Mouse (Mus musculus): Measurements from ENCODE around the gene Dbr1. TPM values are rescaled to one million over a fixed set of nuclear protein-coding genes. Genes with fewer than 3 reads are reported as not detected.
A peak's percentile ranks its signal among the peaks of the same experiment; 100 is the strongest.

The Dbr1 gene
- polyA plus RNA-seq, 1 experiment from 2014 or later, result 31.8 TPM

- no peaks in the 10 kb centered on the region for H3K9me3 ChIP-seq (replicated peaks)
- no peak for ATAC-seq
- no peak overlapping the region for H3K4me2 ChIP-seq
- H3K4me1 ChIP-seq, result no peaks in the 10 kb centered on the region
- no peaks in the 10 kb centered on the region for H3K36me3 ChIP-seq (ENCODE audit: poor library complexity, severe bottlenecking)
- H3K27ac ChIP-seq, result no peak overlapping the region
- H3K27me3 ChIP-seq, result no peaks in the 10 kb centered on the region
- no peak overlapping the region for H3K4me3 ChIP-seq
- no peak overlapping the region for H3K9ac ChIP-seq
- WGBS, result 73% methylated on average over 2 of the region's 2 CpGs
Measured at GRCm38 (mm10) chr9:99622966-99623365, 47.4 kb downstream of the Dbr1 start.

- Histone ChIP-seq H3K4me3 (no peak overlapping the region), H3K36me3 (ENCODE audit: poor library complexity, severe bottlenecking) (no peaks in the 10 kb centered on the region), H3K27ac (no peak overlapping the region), H3K4me1 (peaks cover 6% of the 10 kb centered on the region; the same call in 1 of the 2 replicates), H3K9ac (no peak overlapping the region), H3K27me3 (no peaks in the 10 kb centered on the region), H3K9me3 (replicated peaks) (no peaks in the 10 kb centered on the region), H3K4me2 (no peak overlapping the region)
- ATAC-seq, result no peak
- 85% methylated on average over 6 of the region's 6 CpGs for WGBS
Measured at GRCm38 (mm10) chr9:99624117-99624516, 48.5 kb downstream of the Dbr1 start.

- Histone ChIP-seq H3K4me1 (peaks cover 34% of the 10 kb centered on the region), H3K9ac (no peak overlapping the region), H3K4me2 (peak overlapping the region; percentile 81), H3K36me3 (ENCODE audit: poor library complexity, severe bottlenecking) (no peaks in the 10 kb centered on the region), H3K27me3 (no peaks in the 10 kb centered on the region), H3K9me3 (replicated peaks) (no peaks in the 10 kb centered on the region), H3K27ac (no peak overlapping the region), H3K4me3 (peak overlapping the region; percentile 64; the same call in 1 of the 2 replicates)
- ATAC-seq, result no peak
- 53% methylated on average over 4 of the region's 4 CpGs for WGBS
Measured at GRCm38 (mm10) chr9:99628581-99628980, 53.0 kb downstream of the Dbr1 start.

- H3K9me3 ChIP-seq (replicated peaks), result no peaks in the 10 kb centered on the region
- H3K4me1 ChIP-seq, result peaks cover 34% of the 10 kb centered on the region
- under 1% methylated on average over 44 of the region's 44 CpGs for WGBS
- peak within 1 kb of the TSS; percentile 64 for H3K4me3 ChIP-seq
- H3K4me2 ChIP-seq, result peak within 1 kb of the TSS; percentile 81
- H3K27me3 ChIP-seq, result no peaks in the 10 kb centered on the region
- H3K9ac ChIP-seq, result peak within 1 kb of the TSS; percentile 80
- peak; percentile 95 for ATAC-seq
- peak within 1 kb of the TSS; percentile 84 for H3K27ac ChIP-seq
- H3K36me3 ChIP-seq (ENCODE audit: poor library complexity, severe bottlenecking), result no peaks in the 10 kb centered on the region
Measured at GRCm38 (mm10) chr9:99629281-99630011, 53.8 kb downstream of the Dbr1 start, which contains the start of gene Dzip1l. Gene Dzip1l (plus strand): TSS chr9:99629496.

GRCm38 (mm10) chr9:99630071-99630470 lies 54.5 kb downstream of the Dbr1 start:
- no peaks in the 10 kb centered on the region for H3K27me3 ChIP-seq
- H3K36me3 ChIP-seq (ENCODE audit: poor library complexity, severe bottlenecking), result no peaks in the 10 kb centered on the region
- H3K4me1 ChIP-seq, result peaks cover 34% of the 10 kb centered on the region
- under 1% methylated on average over 11 of the region's 11 CpGs for WGBS
- peak overlapping the region; percentile 84 for H3K27ac ChIP-seq
- peak overlapping the region; percentile 81 for H3K4me2 ChIP-seq
- peak overlapping the region; percentile 80 for H3K9ac ChIP-seq
- H3K4me3 ChIP-seq, result peak overlapping the region; percentile 64
- H3K9me3 ChIP-seq (replicated peaks), result no peaks in the 10 kb centered on the region
- peak; percentile 40 for ATAC-seq

- peaks cover 1% of the 10 kb centered on the region for H3K36me3 ChIP-seq (ENCODE audit: poor library complexity, severe bottlenecking)
- peak overlapping the region; percentile 81 for H3K4me2 ChIP-seq
- 55% methylated on average over 9 of the region's 9 CpGs for WGBS
- peak overlapping the region; percentile 80 for H3K9ac ChIP-seq
- no peak for ATAC-seq
- H3K4me1 ChIP-seq, result peaks cover 34% of the 10 kb centered on the region
- no peaks in the 10 kb centered on the region for H3K9me3 ChIP-seq (replicated peaks)
- H3K27ac ChIP-seq, result 0 out of 2 replicates have a peak overlapping the region, but pooled peaks have one; percentile 84
- H3K4me3 ChIP-seq, result peak overlapping the region; percentile 64
- no peaks in the 10 kb centered on the region for H3K27me3 ChIP-seq
Measured at GRCm38 (mm10) chr9:99630528-99631125, 55.0 kb downstream of the Dbr1 start.

- ATAC-seq, result no peak
- Histone ChIP-seq H3K4me3 (no peak overlapping the region), H3K27ac (no peak overlapping the region), H3K9me3 (replicated peaks) (no peaks in the 10 kb centered on the region), H3K4me2 (peak overlapping the region; percentile 81), H3K27me3 (no peaks in the 10 kb centered on the region), H3K36me3 (ENCODE audit: poor library complexity, severe bottlenecking) (peaks cover 9% of the 10 kb centered on the region), H3K4me1 (peaks cover 34% of the 10 kb centered on the region), H3K9ac (no peak overlapping the region)
- 21% methylated on average over 2 of the region's 2 CpGs for WGBS
Measured at GRCm38 (mm10) chr9:99631781-99632180, 56.2 kb downstream of the Dbr1 start.

- Histone ChIP-seq H3K9ac (no peak overlapping the region), H3K27me3 (no peaks in the 10 kb centered on the region), H3K4me1 (peaks cover 34% of the 10 kb centered on the region), H3K27ac (no peak overlapping the region), H3K36me3 (ENCODE audit: poor library complexity, severe bottlenecking) (peaks cover 14% of the 10 kb centered on the region), H3K9me3 (replicated peaks) (no peaks in the 10 kb centered on the region), H3K4me2 (peak overlapping the region; percentile 81), H3K4me3 (no peak overlapping the region)
- 53% methylated on average over 8 of the region's 8 CpGs for WGBS
- no peak for ATAC-seq
Measured at GRCm38 (mm10) chr9:99632264-99632663, 56.7 kb downstream of the Dbr1 start.

Other genes starting within 250 kb of the Dbr1 start
- 0.26 and 0.31 TPM in 2 replicates for gene Esyt3, start 217.2 kb upstream of the Dbr1 start, polyA plus RNA-seq (2015; fragmentation: Nextera tagmentation; extraction: Ambion mirVana)
- gene Mras, start 138.4 kb upstream of the Dbr1 start, polyA plus RNA-seq (2015; fragmentation: Nextera tagmentation; extraction: Ambion mirVana), result 43.4 and 44.8 TPM in 2 replicates
- gene Nme9, start 124.3 kb upstream of the Dbr1 start, polyA plus RNA-seq (2015; fragmentation: Nextera tagmentation; extraction: Ambion mirVana), result 0.56 and 0.72 TPM in 2 replicates
- 50.4 and 54.0 TPM in 2 replicates for gene Armc8, start 6.9 kb upstream of the Dbr1 start, polyA plus RNA-seq (2015; fragmentation: Nextera tagmentation; extraction: Ambion mirVana)
- gene A4gnt, start 36.7 kb downstream of the Dbr1 start, polyA plus RNA-seq (2015; fragmentation: Nextera tagmentation; extraction: Ambion mirVana), result not detected in 2 replicates
- 14.0 and 17.9 TPM in 2 replicates for gene Dzip1l, start 53.7 kb downstream of the Dbr1 start, polyA plus RNA-seq (2015; fragmentation: Nextera tagmentation; extraction: Ambion mirVana)
- not detected in 2 replicates for gene Cldn18, start 141.5 kb downstream of the Dbr1 start, polyA plus RNA-seq (2015; fragmentation: Nextera tagmentation; extraction: Ambion mirVana)